ENCODE assay signal across 10 mouse cellular contexts in the genomic region with DNA sequence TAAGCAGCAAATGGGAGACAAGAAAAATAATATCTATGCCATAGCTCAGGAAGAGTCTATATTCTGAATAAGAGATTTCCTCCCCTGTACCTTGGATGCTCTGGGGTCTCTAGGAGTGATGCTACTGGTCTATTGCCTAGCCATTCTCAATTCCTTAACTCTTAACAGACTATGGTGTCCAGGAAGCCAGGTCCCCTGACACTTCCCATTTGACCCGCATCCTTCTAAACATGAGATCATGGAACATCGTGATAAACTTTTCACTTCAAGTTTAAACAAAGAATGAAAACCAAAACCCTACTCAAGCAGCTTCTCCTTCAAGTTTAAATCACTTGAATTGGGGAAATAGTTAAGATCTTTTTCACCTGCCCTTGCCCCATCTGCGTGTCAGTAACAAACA.
DNase-seq lines count a peak whose midpoint lies in the region; ATAC-seq lines count a peak whose summit lies in the region.
"Had no signal": no experiment of that assay in that cellular context is flagged by ENCODE, and none has a peak within 500 bp of the region (broad histone marks: within the 10 kb centered on the region; RNA-seq: fewer than 3 reads in every experiment).

No protein-coding gene starts in this region.

- DNase-seq in heart, adult 11 months, result peak; percentile 90
- no peak for DNase-seq in heart, postnatal 25 days (ENCODE audit: low spot score)
- no peak for DNase-seq in lung, postnatal 4 days
- no peak for DNase-seq in adrenal gland, adult 8-10 months
- DNase-seq: thymus, postnatal 36 days had no signal

- 63% methylated on average over 3 of the region's 3 CpGs for WGBS in lung, embryonic 15.5 days
- WGBS in forebrain, embryonic 16.5 days, result 86% methylated on average over 3 of the region's 3 CpGs
- 68% methylated on average over 3 of the region's 3 CpGs for WGBS in limb, embryonic 15.5 days
- WGBS in liver, embryonic 12.5 days (ENCODE audit: insufficient replicate concordance), result 61% methylated on average over 3 of the region's 3 CpGs

- no peaks in the 10 kb centered on the region for H3K9me3 ChIP-seq in lung, embryonic 15.5 days
- H3K9me3 ChIP-seq in forebrain, embryonic 16.5 days (ENCODE audit: control insufficient read depth, low read length), result no peaks in the 10 kb centered on the region
- no peaks in the 10 kb centered on the region for H3K9me3 ChIP-seq in limb, embryonic 15.5 days
- H3K9me3 ChIP-seq in liver, embryonic 12.5 days (replicated peaks), result no peaks in the 10 kb centered on the region

- no peak overlapping the region for H3K9ac ChIP-seq in lung, embryonic 15.5 days
- H3K9ac ChIP-seq in forebrain, embryonic 16.5 days (replicated peaks; ENCODE audit: low read depth, low read length), result no peak overlapping the region
- no peak overlapping the region for H3K9ac ChIP-seq in limb, embryonic 15.5 days
- H3K9ac ChIP-seq in liver, embryonic 12.5 days, result no peak overlapping the region

- peak; percentile 23; the same call in 1 of the 2 replicates for ATAC-seq in lung, embryonic 15.5 days (ENCODE audit: borderline replicate concordance, extremely low read depth, low FRiP score, low TSS enrichment)
- peak; percentile 26 for ATAC-seq in forebrain, embryonic 16.5 days
- no peak for ATAC-seq in limb, embryonic 15.5 days (ENCODE audit: insufficient number of reproducible peaks, low FRiP score, low TSS enrichment, low read depth)
- no peak for ATAC-seq in liver, embryonic 12.5 days

- no peaks in the 10 kb centered on the region for H3K36me3 ChIP-seq in lung, embryonic 15.5 days
- H3K36me3 ChIP-seq in forebrain, embryonic 16.5 days (ENCODE audit: control insufficient read depth, insufficient read depth), result no peaks in the 10 kb centered on the region
- no peaks in the 10 kb centered on the region for H3K36me3 ChIP-seq in limb, embryonic 15.5 days
- H3K36me3 ChIP-seq in liver, embryonic 12.5 days, result no peaks in the 10 kb centered on the region

- H3K4me3 ChIP-seq in lung, embryonic 15.5 days, result no peak overlapping the region
- H3K4me3 ChIP-seq in forebrain, embryonic 16.5 days (replicated peaks; ENCODE audit: low read length), result no peak overlapping the region
- H3K4me3 ChIP-seq in limb, embryonic 15.5 days, result no peak overlapping the region
- H3K4me3 ChIP-seq in liver, embryonic 12.5 days, result no peak overlapping the region

- H3K27me3 ChIP-seq in lung, embryonic 15.5 days, result no peaks in the 10 kb centered on the region
- no peaks in the 10 kb centered on the region for H3K27me3 ChIP-seq in forebrain, embryonic 16.5 days (replicated peaks; ENCODE audit: control insufficient read depth, insufficient read depth, low read length)
- H3K27me3 ChIP-seq in limb, embryonic 15.5 days, result no peaks in the 10 kb centered on the region
- no peaks in the 10 kb centered on the region for H3K27me3 ChIP-seq in liver, embryonic 12.5 days (replicated peaks)

- intact Hi-C loops in heart, postnatal 25 days (cut with DNase I), result no loop called here

- H3K27ac ChIP-seq in lung, embryonic 15.5 days, result peak overlapping the region; percentile 15; the same call in 1 of the 2 replicates
- H3K27ac ChIP-seq in forebrain, embryonic 16.5 days (ENCODE audit: low read length), result no peak overlapping the region
- H3K27ac ChIP-seq in limb, embryonic 15.5 days, result peak overlapping the region; percentile 48
- H3K27ac ChIP-seq in liver, embryonic 12.5 days, result no peak overlapping the region
- H3K27ac ChIP-seq: macrophage had no signal

- peaks cover 14% of the 10 kb centered on the region for H3K4me1 ChIP-seq in lung, embryonic 15.5 days
- peaks cover 16% of the 10 kb centered on the region for H3K4me1 ChIP-seq in forebrain, embryonic 16.5 days (replicated peaks; ENCODE audit: control insufficient read depth, insufficient read depth, low read length)
- H3K4me1 ChIP-seq in limb, embryonic 15.5 days, result peaks cover 27% of the 10 kb centered on the region
- H3K4me1 ChIP-seq in liver, embryonic 12.5 days, result no peaks in the 10 kb centered on the region

- no peak overlapping the region for H3K4me2 ChIP-seq in lung, embryonic 15.5 days
- no peak overlapping the region for H3K4me2 ChIP-seq in forebrain, embryonic 16.5 days (ENCODE audit: low read length)
- H3K4me2 ChIP-seq in limb, embryonic 15.5 days, result no peak overlapping the region
- H3K4me2 ChIP-seq in liver, embryonic 12.5 days, result no peak overlapping the region

Comparison
In these comparisons a context has a peak if more than half of its experiments do, and no peak if none do; other contexts are left out.
1. ATAC-seq: peak in lung, embryonic 15.5 days (single experiment) and forebrain, embryonic 16.5 days (single experiment); none in limb, embryonic 15.5 days (single experiment) and liver, embryonic 12.5 days (single experiment).
2. H3K27ac ChIP-seq: peak in lung, embryonic 15.5 days (single experiment) and limb, embryonic 15.5 days (single experiment); none in forebrain, embryonic 16.5 days (single experiment) and liver, embryonic 12.5 days (single experiment).